25 mouse cellular contexts compared by ENCODE assay signal in genomic region chr4:133486673-133487357, GRCm38 (mm10). TPM values are rescaled to one million over a fixed set of nuclear protein-coding genes. Genes with fewer than 3 reads are reported as not detected.
DNase-seq lines count a peak whose midpoint lies in the region; ATAC-seq and TF ChIP-seq lines count a peak whose summit lies in the region.
"Had no signal": no experiment of that assay in that cellular context is flagged by ENCODE, and none has a peak within 500 bp of the region (broad histone marks: within the 10 kb centered on the region; RNA-seq: fewer than 3 reads in every experiment).

No protein-coding gene starts in this region.

- no peak for ATAC-seq in intestine, embryonic 16.5 days
- ATAC-seq in intestine, embryonic 15.5 days: no peak
- ATAC-seq: CD4-positive, CD25-positive, alpha-beta regulatory T cell, adult 4 months; forebrain, embryonic 14.5 days; forebrain, postnatal 0 days; Patski had no signal

- no peak overlapping the region for H3K27ac ChIP-seq in cerebellum, adult 2 months (ENCODE audit: insufficient read depth, low read length)
- no peak overlapping the region for H3K27ac ChIP-seq in intestine, embryonic 16.5 days (ENCODE audit: low read length)
- H3K27ac ChIP-seq in intestine, embryonic 15.5 days: no peak overlapping the region
- no peak overlapping the region for H3K27ac ChIP-seq in ES-Bruce4 (ENCODE audit: insufficient read depth, low read length)
- H3K27ac ChIP-seq: forebrain, embryonic 10.5 days; gastrocnemius, adult 2 months; heart, adult 2 months; hindbrain, embryonic 12.5 days; hindbrain, embryonic 15.5 days had no signal

- no peak overlapping the region for H3K4me3 ChIP-seq in cerebellum, adult 2 months (replicated peaks; ENCODE audit: insufficient read depth, low read depth, low read length)
- H3K4me3 ChIP-seq in intestine, embryonic 16.5 days (ENCODE audit: low read length): no peak overlapping the region
- no peak overlapping the region for H3K4me3 ChIP-seq in intestine, embryonic 15.5 days (replicated peaks)
- H3K4me3 ChIP-seq in E14TG2a.4 (replicated peaks; ENCODE audit: low read length): peak overlapping the region; percentile 64
- peak overlapping the region; percentile 20 for H3K4me3 ChIP-seq in ES-Bruce4 (ENCODE audit: low read depth, low read length)
- H3K4me3 ChIP-seq: forebrain, embryonic 10.5 days; gastrocnemius, adult 2 months; heart, adult 2 months; hindbrain, embryonic 12.5 days; hindbrain, embryonic 15.5 days had no signal

- H3K4me1 ChIP-seq in cerebellum, adult 2 months (ENCODE audit: control insufficient read depth, insufficient read depth, low read length): peaks cover 3% of the 10 kb centered on the region; the same call in 1 of the 2 replicates
- H3K4me1 ChIP-seq in intestine, embryonic 16.5 days (ENCODE audit: control insufficient read depth, insufficient read depth, low read length): peaks cover 17% of the 10 kb centered on the region
- H3K4me1 ChIP-seq in intestine, embryonic 15.5 days (replicated peaks): peaks cover 20% of the 10 kb centered on the region
- H3K4me1 ChIP-seq in E14TG2a.4 (replicated peaks; ENCODE audit: low read depth, low read length) (peaks cover 89% of the 10 kb centered on the region), ES-Bruce4 (ENCODE audit: control insufficient read depth, insufficient read depth, low read length) (peaks cover 19% of the 10 kb centered on the region)

- no peak overlapping the region for H3K4me2 ChIP-seq in intestine, embryonic 16.5 days (ENCODE audit: low read depth, low read length)
- H3K4me2 ChIP-seq in intestine, embryonic 15.5 days (replicated peaks): no peak overlapping the region
- H3K4me2 ChIP-seq: heart, embryonic 11.5 days; hindbrain, embryonic 12.5 days; hindbrain, embryonic 15.5 days had no signal

- no peaks in the 10 kb centered on the region for H3K36me3 ChIP-seq in intestine, embryonic 16.5 days (ENCODE audit: control insufficient read depth, insufficient read depth, low read length)
- no peaks in the 10 kb centered on the region for H3K36me3 ChIP-seq in intestine, embryonic 15.5 days
- H3K36me3 ChIP-seq in E14TG2a.4 (ENCODE audit: insufficient read depth, low read length) (peaks cover 10% of the 10 kb centered on the region), ES-Bruce4 (ENCODE audit: control insufficient read depth, insufficient read depth, low read length, poor library complexity, severe bottlenecking) (no peaks in the 10 kb centered on the region)
- H3K36me3 ChIP-seq: forebrain, embryonic 10.5 days; G1E; hindbrain, embryonic 12.5 days; hindbrain, embryonic 15.5 days had no signal

- H3K9me3 ChIP-seq in intestine, embryonic 16.5 days (ENCODE audit: control insufficient read depth, low read length): no peaks in the 10 kb centered on the region
- no peaks in the 10 kb centered on the region for H3K9me3 ChIP-seq in intestine, embryonic 15.5 days
- H3K9me3 ChIP-seq in E14TG2a.4 (ENCODE audit: low read length) (no peaks in the 10 kb centered on the region), ES-Bruce4 (replicated peaks; ENCODE audit: control insufficient read depth, insufficient read depth, low read length, poor library complexity, severe bottlenecking) (no peaks in the 10 kb centered on the region)
- H3K9me3 ChIP-seq: forebrain, embryonic 10.5 days; G1E; hindbrain, embryonic 12.5 days; hindbrain, embryonic 15.5 days had no signal

- TF ChIP-seq EP300 in ES-Bruce4 (IDR thresholded peaks at IDR 0.05; ENCODE audit: insufficient read depth, low read depth, low read length): no peak

- H3K27me3 ChIP-seq in cerebellum, adult 2 months (ENCODE audit: control insufficient read depth, insufficient read depth, low read length): no peaks in the 10 kb centered on the region
- H3K27me3 ChIP-seq in intestine, embryonic 16.5 days (replicated peaks; ENCODE audit: control insufficient read depth, insufficient read depth, low read length): peaks cover 3% of the 10 kb centered on the region; the same call in 1 of the 2 replicates
- peaks cover 5% of the 10 kb centered on the region for H3K27me3 ChIP-seq in intestine, embryonic 15.5 days (replicated peaks)
- H3K27me3 ChIP-seq in E14TG2a.4 (ENCODE audit: insufficient read depth, low read length) (peaks cover 46% of the 10 kb centered on the region), ES-Bruce4 (ENCODE audit: control insufficient read depth, insufficient read depth, low read length, poor library complexity, severe bottlenecking) (no peaks in the 10 kb centered on the region)
- H3K27me3 ChIP-seq: Patski had no signal

- 83% methylated on average over 26 of the region's 26 CpGs for WGBS in cerebellum, adult 2 months
- WGBS in intestine, embryonic 16.5 days: 93% methylated on average over 26 of the region's 26 CpGs
- 93% methylated on average over 26 of the region's 26 CpGs for WGBS in intestine, embryonic 15.5 days

- peak overlapping the region; percentile 14; the same call in 1 of the 2 replicates for H3K9ac ChIP-seq in intestine, embryonic 16.5 days (ENCODE audit: low read depth, low read length)
- H3K9ac ChIP-seq in intestine, embryonic 15.5 days: no peak overlapping the region
- no peak overlapping the region for H3K9ac ChIP-seq in ES-Bruce4 (ENCODE audit: low read depth, poor library complexity, severe bottlenecking)
- H3K9ac ChIP-seq: forebrain, postnatal 0 days; hindbrain, embryonic 12.5 days; hindbrain, embryonic 15.5 days had no signal

- TF ChIP-seq CTCF in cerebellum, adult 2 months (IDR thresholded peaks at IDR 0.05; ENCODE audit: borderline replicate concordance, insufficient read depth, low read depth, low read length): no peak
- TF ChIP-seq CTCF in E14TG2a.4 (conservative IDR thresholded peaks at IDR 0.05; ENCODE audit: low read length) (no peak), ES-Bruce4 (IDR thresholded peaks at IDR 0.05; ENCODE audit: low read depth, low read length) (no peak)

- no peak for TF ChIP-seq POLR2A in cerebellum, adult 2 months (IDR thresholded peaks at IDR 0.05; ENCODE audit: borderline replicate concordance, insufficient read depth, low read length)
- no peak for TF ChIP-seq POLR2A in ES-Bruce4 (IDR thresholded peaks at IDR 0.05; ENCODE audit: insufficient read depth, low read length)

- DNase-seq in cerebellum, postnatal 10 days: peak; percentile 51 to 65
- DNase-seq in cerebellum, adult 2 months: no peak
- DNase-seq in urinary bladder, postnatal 36 days (ENCODE audit: low spot score in 2 of 2): no peak
- DNase-seq: adrenal gland, adult 2 months; adrenal gland, postnatal 14 days; cerebellum, adult 18-20 months; cerebellum, postnatal 25 days; forebrain, postnatal 0 days; gastrocnemius, adult 2 months; gastrocnemius, postnatal 14 days; heart, adult 2 months; kidney, adult 18-20 months; kidney, adult 9 months had no signal

RNA-seq across cellular contexts. Expression of gene Tent5b, which starts 6.9 kb away (rescaled TPM):
- polyA plus RNA-seq in cerebellum, adult 2 months (2012; rRNA removed): 0.21 and 0.26 TPM in 2 replicates
- polyA plus RNA-seq in intestine, embryonic 16.5 days (2015; fragmentation: Nextera tagmentation; extraction: Ambion mirVana): 0.66 and 0.73 TPM in 2 replicates
- polyA plus RNA-seq in intestine, embryonic 15.5 days (2015; fragmentation: Nextera tagmentation; extraction: Ambion mirVana): 0.82 and 0.94 TPM in 2 replicates
- 10.9 and 12.4 TPM in 2 replicates for polyA plus RNA-seq in ES-Bruce4 (2011; ENCODE audit: insufficient read depth, insufficient read length, low read depth, missing spikeins)
- polyA plus RNA-seq: CD4-positive, CD25-positive, alpha-beta regulatory T cell, adult 4 months; G1E had no signal

RNA-seq across cellular contexts. Expression of gene Trnp1, which starts 11.5 kb away (rescaled TPM):
- polyA plus RNA-seq in cerebellum, adult 2 months (2012; rRNA removed): 153 and 162 TPM in 2 replicates
- polyA plus RNA-seq in intestine, embryonic 16.5 days (2015; fragmentation: Nextera tagmentation; extraction: Ambion mirVana): 0.70 and 0.81 TPM in 2 replicates
- 1.6 and 1.7 TPM in 2 replicates for polyA plus RNA-seq in intestine, embryonic 15.5 days (2015; fragmentation: Nextera tagmentation; extraction: Ambion mirVana)
- 10.4 and 13.6 TPM in 2 replicates for polyA plus RNA-seq in ES-Bruce4 (2011; ENCODE audit: insufficient read depth, insufficient read length, low read depth, missing spikeins)
- polyA plus RNA-seq: CD4-positive, CD25-positive, alpha-beta regulatory T cell, adult 4 months; G1E had no signal

RNA-seq across cellular contexts. Expression of gene Kdf1, which starts 31.9 kb away (rescaled TPM):
- 0.10 TPM in 1 of 2 replicates, not detected in the other for polyA plus RNA-seq in cerebellum, adult 2 months (2012; rRNA removed)
- polyA plus RNA-seq in intestine, embryonic 16.5 days (2015; fragmentation: Nextera tagmentation; extraction: Ambion mirVana): 55.3 and 59.9 TPM in 2 replicates
- 40.5 and 45.1 TPM in 2 replicates for polyA plus RNA-seq in intestine, embryonic 15.5 days (2015; fragmentation: Nextera tagmentation; extraction: Ambion mirVana)
- 10.2 and 13.2 TPM in 2 replicates for polyA plus RNA-seq in ES-Bruce4 (2011; ENCODE audit: insufficient read depth, insufficient read length, low read depth, missing spikeins)
- polyA plus RNA-seq: G1E had no signal

RNA-seq across cellular contexts. Expression of gene Nudc, which starts 59.0 kb away (rescaled TPM):
- polyA plus RNA-seq in cerebellum, adult 2 months (2012; rRNA removed): 197 and 231 TPM in 2 replicates
- 214 and 228 TPM in 2 replicates for polyA plus RNA-seq in intestine, embryonic 16.5 days (2015; fragmentation: Nextera tagmentation; extraction: Ambion mirVana)
- polyA plus RNA-seq in intestine, embryonic 15.5 days (2015; fragmentation: Nextera tagmentation; extraction: Ambion mirVana): 280 and 288 TPM in 2 replicates
- polyA plus RNA-seq in ES-Bruce4 (2011; ENCODE audit: insufficient read depth, insufficient read length, low read depth, missing spikeins): 274 and 303 TPM in 2 replicates

Comparison
In these comparisons a context has a peak if more than half of its experiments do, and no peak if none do; other contexts are left out.
1. DNase-seq: peak in cerebellum, postnatal 10 days (2 of 2); none in cerebellum, adult 2 months (0 of 2) and urinary bladder, postnatal 36 days (0 of 2).
2. H3K4me3 ChIP-seq: peak in E14TG2a.4 (single experiment) and ES-Bruce4 (single experiment); none in cerebellum, adult 2 months (single experiment), intestine, embryonic 16.5 days (single experiment) and intestine, embryonic 15.5 days (single experiment).
3. RNA of gene Trnp1, which starts 11.5 kb away (polyA plus RNA-seq): 153 to 162 TPM in cerebellum, adult 2 months; 10.4 to 13.6 TPM in ES-Bruce4, 1.6 to 1.7 TPM in intestine, embryonic 15.5 days and 0.70 to 0.81 TPM in intestine, embryonic 16.5 days; every median in the first group is over 10 times any median in the second.
4. RNA of gene Kdf1, which starts 31.9 kb away (polyA plus RNA-seq): 55.3 to 59.9 TPM in intestine, embryonic 16.5 days, 40.5 to 45.1 TPM in intestine, embryonic 15.5 days and 10.2 to 13.2 TPM in ES-Bruce4; 0.10 TPM in cerebellum, adult 2 months; every median in the first group is over 10 times any median in the second.